Mouse (Mus musculus) midbrain, embryonic 11.5 days (tissue): ENCODE data around the gene Mbd6. TPM values are rescaled to one million over a fixed set of nuclear protein-coding genes. Genes with fewer than 3 reads are reported as not detected.

Experiments
- ATAC-seq: fragments of 200-750 bp; cut with Nextera tagmentation; 2 replicates; pipeline ENCODE4 v1.8.0; 2017; ENCODE audit warnings: moderate TSS enrichment, moderate library complexity; ENCODE audit not compliant: low FRiP score
- DNase-seq: peaks from one replicate; pipeline ENCODE4 v3.0.0; 2015; ENCODE audit warnings: low spot score; ENCODE audit errors: missing footprints
- H3K27ac ChIP-seq: fragments of 300-500 bp; sonication (generic); 2 replicates; pipeline ENCODE4 v1.5.1; 2014; ENCODE audit warnings: low read depth, low read length
- H3K27me3 ChIP-seq: fragments of 300-500 bp; sonication (generic); 2 replicates; pipeline ENCODE4 v1.6.1; 2014; ENCODE audit warnings: mild to moderate bottlenecking, low read length, moderate library complexity, mixed read lengths; ENCODE audit not compliant: control insufficient read depth, insufficient read depth
- H3K36me3 ChIP-seq: fragments of 300-500 bp; sonication (generic); 2 replicates; pipeline ENCODE4 v1.6.1; 2014; ENCODE audit warnings: mild to moderate bottlenecking, low read length, moderate library complexity, mixed read lengths; ENCODE audit not compliant: control insufficient read depth, insufficient read depth
- H3K4me1 ChIP-seq: fragments of 300-500 bp; sonication (generic); 2 replicates; pipeline ENCODE4 v1.6.1; 2014; ENCODE audit warnings: low read length; ENCODE audit not compliant: control insufficient read depth, insufficient read depth
- H3K4me2 ChIP-seq: fragments of 300-500 bp; sonication (generic); 2 replicates; pipeline ENCODE4 v1.6.1; 2014; ENCODE audit warnings: mild to moderate bottlenecking, moderate library complexity
- H3K4me3 ChIP-seq: fragments of 300-500 bp; sonication (generic); 2 replicates; pipeline ENCODE4 v1.5.1; 2014; ENCODE audit warnings: low read depth, low read length
- H3K9ac ChIP-seq: fragments of 300-500 bp; sonication (generic); 2 replicates; pipeline ENCODE4 v1.6.1; 2014; ENCODE audit warnings: low read length
- H3K9me3 ChIP-seq: fragments of 300-500 bp; sonication (generic); 2 replicates; pipeline ENCODE4 v1.6.1; 2016; ENCODE audit warnings: low read length; ENCODE audit not compliant: control insufficient read depth
- WGBS: fragments of 180-500 bp; shearing (Covaris S2); extraction: QIAGEN DNeasy Blood & Tissue Kit; methylation state at CpG from one replicate; pipeline ENCODE4 v1.1.7; 2014; 5-methylcytosine and 5-hydroxymethylcytosine counted together
- polyA plus RNA-seq: library from polyadenylated mRNA; unstranded; fragments of >200 nt; fragmentation: Nextera tagmentation; extraction: Ambion mirVana; gene quantifications from 2 replicates; pipeline ENCODE4 v1.2.1, GENCODE M21; 2014

Gene Mbd6
- polyA plus RNA-seq, 1 experiment from 2014 or later, result 16.3 TPM

DNA sequence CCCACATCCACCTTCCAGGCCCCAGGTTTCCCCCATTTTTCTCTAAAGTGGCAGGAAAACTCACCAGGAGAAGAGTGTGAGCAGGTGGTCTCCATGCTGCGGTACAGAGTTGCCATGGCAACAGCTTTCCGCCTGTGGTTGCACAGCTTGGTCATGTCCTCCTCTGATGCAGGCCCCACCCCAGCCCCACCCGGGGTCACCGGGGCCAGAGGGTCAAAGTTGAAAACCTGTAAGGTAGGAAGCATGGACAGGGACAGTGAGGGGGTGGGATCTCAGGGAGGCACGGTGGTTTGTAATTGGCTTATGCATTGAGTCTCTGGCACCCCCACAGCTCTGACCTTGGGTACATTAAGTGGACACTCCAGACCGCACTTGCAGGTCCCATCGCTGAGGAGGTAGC lies 2.1 kb downstream of the Mbd6 start:
- no peaks in the 10 kb centered on the region for H3K9me3 ChIP-seq
- H3K36me3 ChIP-seq, result peaks cover 27% of the 10 kb centered on the region
- DNase-seq, result no peak
- peak overlapping the region; percentile 93 for H3K4me2 ChIP-seq
- peak overlapping the region; percentile 64; the same call in 1 of the 2 replicates for H3K4me3 ChIP-seq
- ATAC-seq, result no peak
- WGBS, result 52% methylated on average over 7 of the region's 7 CpGs
- no peak overlapping the region; the same call in 1 of the 2 replicates for H3K27ac ChIP-seq
- H3K4me1 ChIP-seq, result peaks cover 36% of the 10 kb centered on the region
- H3K27me3 ChIP-seq, result no peaks in the 10 kb centered on the region
- H3K9ac ChIP-seq, result peak overlapping the region; percentile 85; the same call in 1 of the 2 replicates

DNA sequence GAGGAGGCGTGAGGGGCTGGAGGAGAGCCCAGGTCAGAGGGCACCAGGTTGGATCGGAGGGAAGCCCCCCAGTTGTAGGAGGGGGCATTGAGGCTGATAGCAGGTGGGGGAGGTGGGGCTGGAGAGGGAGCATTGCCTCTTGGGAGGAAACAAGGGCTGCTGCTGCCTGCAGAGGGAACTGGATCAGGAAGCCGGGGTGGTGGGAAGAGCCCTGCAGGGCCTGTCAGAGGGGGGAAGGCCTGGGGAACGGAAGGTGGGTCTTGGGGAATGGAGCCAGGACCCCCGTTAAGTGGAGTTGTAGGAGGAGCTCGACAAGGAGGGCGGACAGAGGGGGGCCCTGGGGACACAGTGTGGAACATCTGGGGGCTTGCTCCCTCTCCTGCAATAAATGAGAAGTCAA lies 2.6 kb downstream of the Mbd6 start:
- peak overlapping the region; percentile 27; the same call in 1 of the 2 replicates for H3K9ac ChIP-seq
- no peaks in the 10 kb centered on the region for H3K9me3 ChIP-seq
- DNase-seq (no peak), ATAC-seq (no peak)
- no peak overlapping the region for H3K27ac ChIP-seq
- peak overlapping the region; percentile 93; the same call in 1 of the 2 replicates for H3K4me2 ChIP-seq
- H3K27me3 ChIP-seq, result no peaks in the 10 kb centered on the region
- WGBS, result 85% methylated on average over 7 of the region's 7 CpGs
- H3K4me1 ChIP-seq, result peaks cover 32% of the 10 kb centered on the region
- no peak overlapping the region for H3K4me3 ChIP-seq
- peaks cover 32% of the 10 kb centered on the region for H3K36me3 ChIP-seq

DNA sequence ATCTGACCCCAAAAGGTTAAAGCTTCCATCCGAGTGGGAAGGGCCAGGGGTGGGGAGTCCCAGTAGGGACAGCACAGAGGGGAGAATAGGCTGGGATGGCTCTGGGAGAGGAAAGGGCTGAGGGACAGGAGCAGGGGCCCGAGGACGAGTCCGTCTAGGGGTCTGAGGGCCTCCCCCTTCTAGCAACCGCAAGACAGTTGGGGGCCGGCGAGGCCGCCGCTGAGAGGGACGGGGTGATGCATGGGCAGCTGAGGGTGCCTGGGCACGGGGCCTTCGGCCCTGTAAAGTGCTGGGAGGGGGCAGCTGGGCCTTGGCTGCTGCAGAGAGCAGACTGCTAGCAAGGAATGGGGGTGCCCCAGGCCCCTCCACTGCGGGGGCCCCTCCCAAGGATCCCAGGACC lies 3.2 kb downstream of the Mbd6 start:
- Histone ChIP-seq H3K4me3 (no peak overlapping the region), H3K27ac (no peak overlapping the region), H3K36me3 (peaks cover 32% of the 10 kb centered on the region), H3K4me2 (no peak overlapping the region), H3K4me1 (peaks cover 32% of the 10 kb centered on the region), H3K9ac (no peak overlapping the region), H3K27me3 (no peaks in the 10 kb centered on the region), H3K9me3 (no peaks in the 10 kb centered on the region)
- DNase-seq, result no peak
- no peak for ATAC-seq
- 75% methylated on average over 13 of the region's 13 CpGs for WGBS

DNA sequence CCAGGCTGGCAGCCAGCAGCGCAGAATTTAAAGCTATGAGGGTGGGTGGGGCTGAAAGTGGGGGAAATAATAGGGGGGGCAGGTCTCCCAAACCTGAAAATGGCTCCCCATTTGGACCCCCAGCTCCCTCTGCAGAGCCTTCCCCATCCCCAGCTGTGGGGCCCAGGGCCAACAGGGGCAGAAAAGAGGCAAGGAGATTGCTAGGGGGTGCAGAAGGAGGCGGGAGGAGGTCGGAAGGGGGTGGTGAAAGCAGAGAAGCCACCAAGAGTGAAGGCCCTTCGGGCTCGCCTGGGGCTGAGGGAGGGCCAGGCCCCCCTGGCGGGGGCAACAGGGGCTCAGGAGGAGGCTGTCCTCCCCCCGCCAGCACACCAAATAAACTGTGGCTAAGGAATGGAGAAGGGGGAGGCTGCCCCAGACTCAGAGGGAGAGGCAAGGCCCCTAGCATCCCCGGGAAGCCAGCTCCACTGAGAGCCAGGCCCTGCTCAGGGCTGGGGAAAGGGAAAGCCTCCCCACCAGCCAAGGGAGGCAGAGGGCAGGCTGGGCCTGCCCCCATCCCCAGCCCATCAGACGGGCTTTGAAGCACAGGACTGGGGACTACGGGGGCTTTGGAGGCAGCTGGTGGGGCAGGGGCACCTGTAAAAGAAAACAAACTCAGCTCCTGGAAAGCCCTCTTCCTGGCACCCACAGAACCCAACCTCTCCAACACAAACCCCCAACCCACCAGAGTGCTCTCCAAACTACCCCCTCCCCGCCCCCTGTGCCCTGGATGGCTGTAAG lies 3.9 kb downstream of the Mbd6 start:
- no peak overlapping the region for H3K4me3 ChIP-seq
- H3K27me3 ChIP-seq, result no peaks in the 10 kb centered on the region
- H3K4me1 ChIP-seq, result peaks cover 32% of the 10 kb centered on the region
- 65% methylated on average over 10 of the region's 11 CpGs for WGBS
- no peak overlapping the region for H3K9ac ChIP-seq
- H3K36me3 ChIP-seq, result peaks cover 32% of the 10 kb centered on the region
- H3K9me3 ChIP-seq, result no peaks in the 10 kb centered on the region
- ATAC-seq (no peak), DNase-seq (no peak)
- no peak overlapping the region for H3K4me2 ChIP-seq
- H3K27ac ChIP-seq, result no peak overlapping the region

DNA sequence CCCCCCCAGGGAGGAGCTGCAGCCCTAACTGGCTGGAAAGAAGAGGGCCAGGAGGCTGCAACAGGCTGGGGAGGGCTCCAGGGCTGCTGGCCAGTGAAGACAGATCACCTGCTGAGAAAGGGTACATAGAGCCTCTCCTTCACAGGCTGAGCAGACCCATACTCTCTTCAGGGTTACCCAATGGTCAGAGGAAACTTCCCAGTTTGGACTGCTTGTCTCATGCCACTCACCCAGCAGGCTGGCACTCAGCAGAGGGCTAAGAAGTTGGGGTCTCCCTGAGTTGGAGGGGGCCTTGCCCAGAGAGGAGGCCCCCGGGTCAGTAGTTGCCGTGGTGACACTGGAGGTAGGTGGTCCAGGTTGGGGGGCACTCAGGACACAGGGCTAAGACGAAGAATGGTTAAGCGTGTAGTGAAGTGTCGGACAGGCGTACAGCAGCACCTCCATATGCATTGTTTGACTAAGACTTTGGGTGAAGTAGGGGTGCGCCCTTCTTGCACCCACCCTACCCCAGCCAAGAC lies 4.7 kb downstream of the Mbd6 start:
- no peak for DNase-seq
- Histone ChIP-seq H3K27ac (no peak overlapping the region), H3K9me3 (no peaks in the 10 kb centered on the region), H3K4me3 (no peak overlapping the region), H3K9ac (no peak overlapping the region), H3K27me3 (no peaks in the 10 kb centered on the region), H3K36me3 (peaks cover 32% of the 10 kb centered on the region), H3K4me2 (no peak overlapping the region), H3K4me1 (peaks cover 25% of the 10 kb centered on the region)
- no peak for ATAC-seq
- 94% methylated on average over 7 of the region's 7 CpGs for WGBS

DNA sequence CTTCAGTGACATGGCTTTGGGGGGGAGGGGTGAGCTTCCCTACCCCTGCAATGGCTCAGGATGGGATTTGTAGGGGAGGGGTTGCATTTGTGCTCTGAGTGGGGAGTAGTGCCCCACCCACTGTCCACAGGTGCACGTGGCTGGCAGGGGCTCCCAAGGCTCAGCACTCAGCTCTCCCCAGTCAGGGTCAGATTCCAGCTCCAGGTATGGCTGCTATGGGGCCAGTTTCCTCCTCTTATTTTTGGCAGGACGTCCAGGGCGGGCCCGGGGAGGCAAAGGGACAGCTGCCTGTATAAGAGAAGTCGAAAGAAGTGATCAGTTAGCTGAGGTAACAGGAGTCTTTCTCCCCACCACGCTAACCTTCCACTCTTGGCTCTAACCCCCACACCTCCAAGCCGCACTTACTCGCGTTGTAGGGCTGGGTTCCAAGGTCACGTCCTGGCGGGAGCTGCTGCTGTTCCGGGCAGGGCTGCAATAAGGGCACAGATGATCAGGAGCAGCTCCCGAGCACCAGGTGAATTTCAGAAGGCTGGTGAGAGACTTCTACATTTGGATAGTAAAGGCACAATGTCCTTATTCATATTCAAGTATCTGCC lies 6.1 kb downstream of the Mbd6 start:
- Histone ChIP-seq H3K4me3 (no peak overlapping the region), H3K4me2 (no peak overlapping the region), H3K36me3 (peaks cover 40% of the 10 kb centered on the region), H3K9me3 (no peaks in the 10 kb centered on the region), H3K4me1 (peaks cover 23% of the 10 kb centered on the region), H3K27me3 (no peaks in the 10 kb centered on the region), H3K27ac (no peak overlapping the region), H3K9ac (no peak overlapping the region)
- no peak for DNase-seq
- WGBS, result 89% methylated on average over 13 of the region's 13 CpGs
- no peak for ATAC-seq

DNA sequence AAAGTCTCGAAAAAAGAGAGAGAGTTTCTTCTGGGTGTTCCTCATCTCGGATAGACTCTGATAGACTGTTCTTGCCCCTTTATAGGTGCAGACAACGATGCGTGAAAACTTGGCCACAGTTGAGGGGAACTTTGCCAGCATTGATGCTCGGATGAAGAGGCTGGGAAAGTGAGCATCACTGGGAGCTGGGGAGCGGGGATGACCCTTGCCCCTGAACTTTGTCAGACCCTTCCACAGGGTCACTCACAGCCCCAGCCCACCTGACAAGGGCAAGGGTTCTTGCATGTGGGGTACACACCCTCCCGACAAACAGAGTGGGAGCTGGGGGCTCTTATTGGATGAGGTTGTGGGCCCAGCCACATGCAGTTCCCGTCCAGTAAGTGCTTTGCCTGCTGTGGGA lies 7.5 kb downstream of the Mbd6 start:
- ATAC-seq, result no peak
- Histone ChIP-seq H3K9ac (no peak overlapping the region), H3K27ac (no peak overlapping the region), H3K36me3 (peaks cover 40% of the 10 kb centered on the region), H3K9me3 (no peaks in the 10 kb centered on the region), H3K27me3 (no peaks in the 10 kb centered on the region), H3K4me1 (peaks cover 9% of the 10 kb centered on the region), H3K4me3 (no peak overlapping the region), H3K4me2 (no peak overlapping the region)
- no peak for DNase-seq
- 91% methylated on average over 8 of the region's 8 CpGs for WGBS

DNA sequence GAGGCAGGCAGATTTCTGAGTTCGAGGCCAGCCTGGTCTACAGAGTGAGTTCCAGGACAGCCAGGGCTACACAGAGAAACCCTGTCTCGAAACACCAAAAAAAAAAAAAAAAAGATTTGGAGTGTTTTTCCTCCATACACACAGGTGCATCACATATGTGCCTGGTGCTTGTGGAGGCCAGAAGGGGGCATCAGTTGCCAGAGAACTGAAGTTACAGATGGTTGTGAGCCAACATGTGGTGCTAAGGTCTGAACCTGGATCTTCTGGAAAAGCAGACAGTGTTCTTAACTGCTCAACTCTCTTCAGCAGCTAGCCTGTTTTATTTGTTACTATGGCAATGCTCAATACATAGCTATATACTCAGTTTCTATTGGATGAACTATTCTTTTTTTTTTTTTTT lies 9.1 kb downstream of the Mbd6 start:
- H3K27me3 ChIP-seq, result no peaks in the 10 kb centered on the region
- no peak overlapping the region for H3K4me3 ChIP-seq
- H3K4me2 ChIP-seq, result no peak overlapping the region
- ATAC-seq (no peak), DNase-seq (no peak)
- no peak overlapping the region for H3K27ac ChIP-seq
- H3K9ac ChIP-seq, result no peak overlapping the region
- H3K36me3 ChIP-seq, result peaks cover 43% of the 10 kb centered on the region
- WGBS, result 85% methylated on average over 2 of the region's 2 CpGs
- H3K9me3 ChIP-seq, result no peaks in the 10 kb centered on the region
- H3K4me1 ChIP-seq, result no peaks in the 10 kb centered on the region
